In genomic region chr9:47985356-47986111, GRCm38 (mm10) we compare ENCODE assay signal across 14 mouse cellular contexts.
DNase-seq lines count a peak whose midpoint lies in the region; ATAC-seq and TF ChIP-seq lines count a peak whose summit lies in the region.
"Had no signal": no experiment of that assay in that cellular context is flagged by ENCODE, and none has a peak within 500 bp of the region (broad histone marks: within the 10 kb centered on the region; RNA-seq: fewer than 3 reads in every experiment).

No protein-coding gene starts in this region.

- ATAC-seq in forebrain, embryonic 12.5 days (ENCODE audit: low FRiP score): peak; percentile 85
- peak; percentile 65 for ATAC-seq in hindbrain, embryonic 11.5 days (ENCODE audit: low FRiP score)
- ATAC-seq in midbrain, embryonic 15.5 days (replicated peaks): peak; percentile 70
- no peak for ATAC-seq in heart, embryonic 12.5 days (ENCODE audit: insufficient number of reproducible peaks, low FRiP score)
- ATAC-seq in liver, postnatal 0 days: no peak

- H3K9ac ChIP-seq in forebrain, embryonic 12.5 days: no peak overlapping the region
- H3K9ac ChIP-seq in hindbrain, embryonic 11.5 days (ENCODE audit: low read depth, low read length): no peak overlapping the region
- H3K9ac ChIP-seq in midbrain, embryonic 15.5 days: no peak overlapping the region
- no peak overlapping the region for H3K9ac ChIP-seq in heart, embryonic 12.5 days
- no peak overlapping the region for H3K9ac ChIP-seq in liver, postnatal 0 days (replicated peaks)
- H3K9ac ChIP-seq: lung, embryonic 15.5 days; stomach, embryonic 15.5 days had no signal

- H3K4me2 ChIP-seq in forebrain, embryonic 12.5 days: no peak overlapping the region; the same call in 1 of the 2 replicates
- no peak overlapping the region for H3K4me2 ChIP-seq in hindbrain, embryonic 11.5 days (replicated peaks; ENCODE audit: low read depth, low read length)
- H3K4me2 ChIP-seq in midbrain, embryonic 15.5 days: no peak overlapping the region
- H3K4me2 ChIP-seq in heart, embryonic 12.5 days: no peak overlapping the region
- H3K4me2 ChIP-seq in liver, postnatal 0 days (ENCODE audit: low read depth, low read length): no peak overlapping the region
- H3K4me2 ChIP-seq: lung, embryonic 15.5 days; stomach, embryonic 15.5 days had no signal

- peaks cover 19% of the 10 kb centered on the region for H3K4me1 ChIP-seq in forebrain, embryonic 12.5 days
- H3K4me1 ChIP-seq in hindbrain, embryonic 11.5 days (replicated peaks; ENCODE audit: control insufficient read depth, insufficient read depth, low read length): no peaks in the 10 kb centered on the region
- peaks cover 7% of the 10 kb centered on the region; the same call in 1 of the 2 replicates for H3K4me1 ChIP-seq in midbrain, embryonic 15.5 days
- no peaks in the 10 kb centered on the region for H3K4me1 ChIP-seq in heart, embryonic 12.5 days (replicated peaks)
- H3K4me1 ChIP-seq in liver, postnatal 0 days (ENCODE audit: insufficient read depth): no peaks in the 10 kb centered on the region
- H3K4me1 ChIP-seq: lung, embryonic 15.5 days; stomach, embryonic 15.5 days had no signal

- DNase-seq in layer of hippocampus, adult 9-11 months: peak; percentile 8
- no peak for DNase-seq in layer of hippocampus, adult 9-10 months (ENCODE audit: low spot score)
- peak; percentile 29 for DNase-seq in hindbrain, embryonic 11.5 days (ENCODE audit: low spot score)
- DNase-seq in liver, postnatal 0 days: no peak
- DNase-seq: heart, postnatal 14 days; kidney, adult 18-20 months; liver; thymus, postnatal 14 days had no signal

- H3K9me3 ChIP-seq in forebrain, embryonic 12.5 days: no peaks in the 10 kb centered on the region
- no peaks in the 10 kb centered on the region for H3K9me3 ChIP-seq in hindbrain, embryonic 11.5 days (ENCODE audit: control insufficient read depth, low read length)
- no peaks in the 10 kb centered on the region for H3K9me3 ChIP-seq in midbrain, embryonic 15.5 days
- peaks cover 5% of the 10 kb centered on the region; the same call in 1 of the 2 replicates for H3K9me3 ChIP-seq in heart, embryonic 12.5 days (replicated peaks)
- H3K9me3 ChIP-seq in liver, postnatal 0 days (ENCODE audit: low read length): no peaks in the 10 kb centered on the region
- H3K9me3 ChIP-seq: lung, embryonic 15.5 days; stomach, embryonic 15.5 days had no signal

- no peak for TF ChIP-seq CTCF in liver, postnatal 0 days (IDR thresholded peaks at IDR 0.05; ENCODE audit: low read depth)

- TF ChIP-seq EP300 in liver, postnatal 0 days (IDR thresholded peaks at IDR 0.05; ENCODE audit: low read depth): no peak

- H3K4me3 ChIP-seq in forebrain, embryonic 12.5 days (replicated peaks): no peak overlapping the region
- H3K4me3 ChIP-seq in hindbrain, embryonic 11.5 days (ENCODE audit: low read depth, low read length): no peak overlapping the region
- no peak overlapping the region for H3K4me3 ChIP-seq in midbrain, embryonic 15.5 days
- H3K4me3 ChIP-seq in heart, embryonic 12.5 days: no peak overlapping the region
- no peak overlapping the region for H3K4me3 ChIP-seq in liver, postnatal 0 days (ENCODE audit: low read depth, low read length)
- H3K4me3 ChIP-seq: lung, embryonic 15.5 days; stomach, embryonic 15.5 days had no signal

- no peaks in the 10 kb centered on the region for H3K27me3 ChIP-seq in forebrain, embryonic 12.5 days
- H3K27me3 ChIP-seq in hindbrain, embryonic 11.5 days (ENCODE audit: control insufficient read depth, insufficient read depth, low read length): no peaks in the 10 kb centered on the region
- H3K27me3 ChIP-seq in midbrain, embryonic 15.5 days (replicated peaks): no peaks in the 10 kb centered on the region
- H3K27me3 ChIP-seq in heart, embryonic 12.5 days (replicated peaks): no peaks in the 10 kb centered on the region
- no peaks in the 10 kb centered on the region for H3K27me3 ChIP-seq in liver, postnatal 0 days (ENCODE audit: insufficient read depth, low read length)
- H3K27me3 ChIP-seq: CH12.LX; lung, embryonic 15.5 days; stomach, embryonic 15.5 days had no signal

- peak overlapping the region; percentile 53 for H3K27ac ChIP-seq in forebrain, embryonic 12.5 days
- no peak overlapping the region for H3K27ac ChIP-seq in hindbrain, embryonic 11.5 days (ENCODE audit: low read depth, low read length)
- peak overlapping the region; percentile 35 for H3K27ac ChIP-seq in midbrain, embryonic 15.5 days
- H3K27ac ChIP-seq in heart, embryonic 12.5 days (ENCODE audit: poor library complexity, severe bottlenecking): no peak overlapping the region
- H3K27ac ChIP-seq in liver, postnatal 0 days (ENCODE audit: low read depth): no peak overlapping the region
- H3K27ac ChIP-seq: lung, embryonic 15.5 days; stomach, embryonic 15.5 days had no signal

- no peaks in the 10 kb centered on the region for H3K36me3 ChIP-seq in forebrain, embryonic 12.5 days (replicated peaks)
- no peaks in the 10 kb centered on the region for H3K36me3 ChIP-seq in hindbrain, embryonic 11.5 days (ENCODE audit: control insufficient read depth, insufficient read depth, low read length)
- no peaks in the 10 kb centered on the region for H3K36me3 ChIP-seq in midbrain, embryonic 15.5 days (replicated peaks)
- no peaks in the 10 kb centered on the region for H3K36me3 ChIP-seq in heart, embryonic 12.5 days
- H3K36me3 ChIP-seq in liver, postnatal 0 days (replicated peaks; ENCODE audit: insufficient read depth, low read length): no peaks in the 10 kb centered on the region
- H3K36me3 ChIP-seq: lung, embryonic 15.5 days; stomach, embryonic 15.5 days had no signal

- 47% methylated on average over 11 of the region's 11 CpGs for WGBS in forebrain, embryonic 12.5 days
- WGBS in hindbrain, embryonic 11.5 days: 52% methylated on average over 11 of the region's 11 CpGs
- 35% methylated on average over 11 of the region's 11 CpGs for WGBS in midbrain, embryonic 15.5 days
- WGBS in heart, embryonic 12.5 days: 78% methylated on average over 11 of the region's 11 CpGs
- 63% methylated on average over 11 of the region's 11 CpGs for WGBS in liver, postnatal 0 days (ENCODE audit: insufficient replicate concordance)

Comparison
In these comparisons a context has a peak if more than half of its experiments do, and no peak if none do; other contexts are left out.
1. DNase-seq: peak in layer of hippocampus, adult 9-11 months (single experiment) and hindbrain, embryonic 11.5 days (single experiment); none in layer of hippocampus, adult 9-10 months (single experiment) and liver, postnatal 0 days (single experiment).
2. ATAC-seq: peak in forebrain, embryonic 12.5 days (single experiment), hindbrain, embryonic 11.5 days (single experiment) and midbrain, embryonic 15.5 days (single experiment); none in heart, embryonic 12.5 days (single experiment) and liver, postnatal 0 days (single experiment).
3. H3K27ac ChIP-seq: peak in forebrain, embryonic 12.5 days (single experiment) and midbrain, embryonic 15.5 days (single experiment); none in hindbrain, embryonic 11.5 days (single experiment), heart, embryonic 12.5 days (single experiment) and liver, postnatal 0 days (single experiment).